Mouse (Mus musculus) kidney, postnatal 0 days (tissue): Measurements from ENCODE around the gene Coa5. TPM values are rescaled to one million over a fixed set of nuclear protein-coding genes. Genes with fewer than 3 reads are reported as not detected.

Experiments
- ATAC-seq: fragments of 200-750 bp; cut with Nextera tagmentation; replicated peaks from 2 replicates; pipeline ENCODE4 v1.8.0; 2017; ENCODE audit warnings: low read depth, moderate number of reproducible peaks, moderate TSS enrichment, moderate library complexity; ENCODE audit not compliant: low FRiP score
- DNase-seq: peaks from one replicate; pipeline ENCODE4 v3.0.0-alpha.2; 2016; ENCODE audit warnings: low spot score
- H3K27ac ChIP-seq: fragments of 300-500 bp; sonication (generic); 2 replicates; pipeline ENCODE4 v1.5.1; 2014; ENCODE audit warnings: mild to moderate bottlenecking
- H3K27me3 ChIP-seq: fragments of 300-500 bp; sonication (generic); 2 replicates; pipeline ENCODE4 v1.6.1; 2014; ENCODE audit warnings: low read length, mixed read lengths; ENCODE audit not compliant: insufficient read depth
- H3K36me3 ChIP-seq: fragments of 300-500 bp; sonication (generic); 2 replicates; pipeline ENCODE4 v1.6.1; 2014; ENCODE audit warnings: low read length, mixed read lengths; ENCODE audit not compliant: insufficient read depth
- H3K4me1 ChIP-seq: fragments of 300-500 bp; sonication (generic); replicated peaks from 2 replicates; pipeline ENCODE4 v1.6.1; 2014; ENCODE audit warnings: antibody characterized with exemption, low read length, mixed read lengths; ENCODE audit not compliant: insufficient read depth
- H3K4me2 ChIP-seq: fragments of 300-500 bp; sonication (generic); 2 replicates; pipeline ENCODE4 v1.6.1; 2014; ENCODE audit warnings: mild to moderate bottlenecking, low read length, moderate library complexity, mixed read lengths
- H3K4me3 ChIP-seq: fragments of 300-500 bp; sonication (generic); replicated peaks from 2 replicates; pipeline ENCODE4 v1.5.1; 2014; ENCODE audit warnings: low read depth, low read length
- H3K9ac ChIP-seq: fragments of 300-500 bp; sonication (generic); 2 replicates; pipeline ENCODE4 v1.6.1; 2014; ENCODE audit warnings: low read depth, low read length
- H3K9me3 ChIP-seq: fragments of 300-500 bp; sonication (generic); replicated peaks from 2 replicates; pipeline ENCODE4 v1.6.1; 2016; ENCODE audit warnings: low read length, inconsistent platforms, mixed read lengths
- CTCF ChIP-seq: IDR thresholded peaks from 2 replicates; pipeline ENCODE4 v1.5.1; 2016; ENCODE audit warnings: antibody characterized with exemption, low read depth, mild to moderate bottlenecking, moderate library complexity
- whole genome bisulfite sequencing: fragments of 180-500 bp; shearing (Covaris S2); extraction: QIAGEN DNeasy Blood & Tissue Kit; methylation state at CpG from one replicate; pipeline ENCODE4 v1.1.7; 2014; 5-methylcytosine and 5-hydroxymethylcytosine counted together
- polyA plus RNA-seq: library from polyadenylated mRNA; unstranded; fragments of >200 nt; fragmentation: Nextera tagmentation; extraction: Ambion mirVana; gene quantifications from 2 replicates; pipeline ENCODE4 v1.2.1, GENCODE M21; 2015

Coa5 gene
- polyA plus RNA-seq, 1 experiment from 2014 or later, result 39.2 TPM

- Histone ChIP-seq H3K36me3 (no peaks in the 10 kb centered on the region), H3K4me3 (no peak overlapping the region), H3K27me3 (no peaks in the 10 kb centered on the region), H3K9me3 (no peaks in the 10 kb centered on the region), H3K9ac (no peak overlapping the region), H3K27ac (no peak overlapping the region), H3K4me1 (no peaks in the 10 kb centered on the region), H3K4me2 (no peak overlapping the region)
- ATAC-seq, result no peak
- 76% methylated on average over 6 of the region's 6 CpGs for WGBS
- DNase-seq, result no peak
- TF ChIP-seq CTCF, result no peak
These were observed 44.8 kb upstream of the Coa5 start for GRCm38 (mm10) chr1:37474634-37475190.

DNA sequence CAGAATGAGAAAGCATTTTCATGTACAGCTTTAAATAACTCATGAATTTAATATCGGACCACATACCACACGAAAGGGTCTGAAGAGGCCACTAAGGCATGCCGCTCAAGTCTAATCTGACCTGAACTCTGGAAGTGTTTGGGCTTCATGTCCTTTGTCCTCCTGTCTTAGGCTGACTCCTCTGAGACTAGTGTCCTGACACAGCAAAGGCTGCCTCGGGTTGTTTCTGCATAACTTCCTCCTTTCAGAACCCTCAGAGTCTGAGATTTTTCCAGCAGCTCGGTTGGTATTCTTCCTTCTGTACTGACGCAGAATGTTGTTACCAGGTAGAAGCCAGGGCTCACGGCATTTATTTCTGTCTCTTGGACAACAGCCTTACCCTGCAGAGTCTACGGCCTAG lies 44.1 kb upstream of the Coa5 start:
- H3K36me3 ChIP-seq, result no peaks in the 10 kb centered on the region
- no peak overlapping the region for H3K27ac ChIP-seq
- WGBS, result 75% methylated on average over 8 of the region's 8 CpGs
- no peak overlapping the region for H3K4me3 ChIP-seq
- ATAC-seq, result no peak
- H3K4me2 ChIP-seq, result no peak overlapping the region
- no peak for TF ChIP-seq CTCF
- no peaks in the 10 kb centered on the region for H3K9me3 ChIP-seq
- H3K4me1 ChIP-seq, result no peaks in the 10 kb centered on the region
- H3K9ac ChIP-seq, result no peak overlapping the region
- no peaks in the 10 kb centered on the region for H3K27me3 ChIP-seq
- DNase-seq, result no peak

DNA sequence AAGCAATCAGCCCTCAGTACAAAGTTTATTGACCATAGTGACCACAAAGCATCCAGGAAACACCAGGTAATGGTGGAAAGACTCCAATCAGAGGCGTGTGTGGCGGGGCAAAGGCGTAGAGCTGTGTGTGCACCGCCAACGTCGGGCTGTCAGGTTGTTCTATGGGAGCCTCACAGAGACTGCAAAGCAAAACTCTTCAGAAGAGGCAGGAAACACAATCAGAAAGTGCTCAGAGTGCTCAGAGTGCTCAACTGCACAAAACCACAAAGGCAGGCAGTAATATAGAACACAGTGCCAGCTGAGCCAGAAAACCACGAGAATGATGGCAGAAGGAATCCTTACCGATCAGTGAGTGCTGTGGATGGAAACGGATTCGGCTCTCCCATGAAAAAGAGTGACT lies 43.3 kb upstream of the Coa5 start:
- no peaks in the 10 kb centered on the region for H3K36me3 ChIP-seq
- no peaks in the 10 kb centered on the region for H3K4me1 ChIP-seq
- 82% methylated on average over 10 of the region's 10 CpGs for WGBS
- no peak overlapping the region for H3K4me2 ChIP-seq
- no peak for DNase-seq
- no peak overlapping the region for H3K27ac ChIP-seq
- H3K9me3 ChIP-seq, result no peaks in the 10 kb centered on the region
- TF ChIP-seq CTCF, result no peak
- no peak overlapping the region for H3K9ac ChIP-seq
- no peaks in the 10 kb centered on the region for H3K27me3 ChIP-seq
- ATAC-seq, result no peak
- no peak overlapping the region for H3K4me3 ChIP-seq

DNA sequence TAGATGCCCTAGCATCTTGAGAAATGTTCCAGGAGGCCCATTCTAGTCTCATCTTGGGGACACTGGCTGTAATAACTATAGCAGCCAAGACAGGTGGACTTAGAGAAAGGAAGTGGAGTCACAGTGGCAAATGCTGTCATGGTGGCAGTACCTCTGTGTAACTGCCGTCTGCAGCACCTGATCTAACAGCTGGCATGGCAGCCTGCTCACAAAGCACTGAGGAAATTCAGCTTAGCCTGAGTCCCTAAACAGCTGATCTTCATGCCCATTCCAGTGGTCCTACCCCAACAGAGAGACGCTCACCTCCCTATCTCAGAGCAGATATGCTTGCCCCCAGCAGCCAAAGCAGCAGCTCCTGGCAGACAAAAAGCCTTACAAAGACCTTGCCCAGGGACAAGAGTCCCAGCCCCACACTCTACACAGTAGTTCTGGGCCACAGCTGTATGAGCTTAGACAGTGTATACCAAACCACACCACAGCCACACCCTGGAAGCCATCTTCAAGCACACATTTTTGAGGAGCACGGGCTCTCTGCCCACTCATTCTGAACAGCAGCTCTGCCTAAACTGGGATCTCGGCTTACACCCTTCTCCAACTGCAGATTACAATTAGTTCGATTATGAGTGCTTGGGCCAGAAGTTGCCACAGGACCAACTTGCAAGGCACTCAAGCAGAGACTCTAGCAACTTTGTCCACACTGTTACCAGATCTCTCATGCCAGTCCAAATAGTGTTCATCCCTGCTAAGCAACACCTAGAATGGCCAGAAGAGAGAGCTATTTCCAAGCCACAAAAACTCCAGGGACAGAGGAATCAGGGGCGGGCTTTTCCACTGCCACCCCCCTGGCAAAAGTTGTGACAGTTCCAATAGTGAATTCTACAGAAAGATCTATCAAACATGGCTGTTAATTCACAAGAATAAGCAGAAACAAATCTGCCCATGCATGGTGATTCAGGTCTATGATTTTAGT lies 41.6 kb upstream of the Coa5 start:
- DNase-seq (peak; percentile 10), ATAC-seq (no peak)
- Histone ChIP-seq H3K36me3 (no peaks in the 10 kb centered on the region), H3K4me3 (no peak overlapping the region), H3K9ac (no peak overlapping the region), H3K27ac (no peak overlapping the region), H3K4me1 (no peaks in the 10 kb centered on the region), H3K4me2 (no peak overlapping the region), H3K27me3 (no peaks in the 10 kb centered on the region), H3K9me3 (no peaks in the 10 kb centered on the region)
- WGBS, result 74% methylated on average over 6 of the region's 6 CpGs
- TF ChIP-seq CTCF, result peak; percentile 54

- H3K9me3 ChIP-seq, result no peaks in the 10 kb centered on the region
- H3K27ac ChIP-seq, result no peak overlapping the region
- no peaks in the 10 kb centered on the region for H3K4me1 ChIP-seq
- no peaks in the 10 kb centered on the region for H3K36me3 ChIP-seq
- H3K4me3 ChIP-seq, result no peak overlapping the region
- no peak for DNase-seq
- WGBS, result 93% methylated on average over 5 of the region's 5 CpGs
- H3K9ac ChIP-seq, result no peak overlapping the region
- no peak overlapping the region for H3K4me2 ChIP-seq
- H3K27me3 ChIP-seq, result no peaks in the 10 kb centered on the region
- ATAC-seq, result no peak
- TF ChIP-seq CTCF, result no peak
These were observed 39.1 kb upstream of the Coa5 start for GRCm38 (mm10) chr1:37469007-37469406.

- H3K36me3 ChIP-seq, result no peaks in the 10 kb centered on the region
- H3K27me3 ChIP-seq, result no peaks in the 10 kb centered on the region
- H3K9me3 ChIP-seq, result no peaks in the 10 kb centered on the region
- H3K4me2 ChIP-seq, result no peak overlapping the region
- DNase-seq, result no peak
- H3K4me1 ChIP-seq, result no peaks in the 10 kb centered on the region
- no peak overlapping the region for H3K27ac ChIP-seq
- 90% methylated on average over 4 of the region's 4 CpGs for WGBS
- no peak for ATAC-seq
- no peak overlapping the region for H3K9ac ChIP-seq
- no peak for TF ChIP-seq CTCF
- no peak overlapping the region for H3K4me3 ChIP-seq
These were observed 37.9 kb upstream of the Coa5 start for GRCm38 (mm10) chr1:37467806-37468205.
